Mouse (Mus musculus): ENCODE results near the gene Hist1h3e. TPM values are rescaled to one million over a fixed set of nuclear protein-coding genes. Genes with fewer than 3 reads are reported as not detected.
"Not testable (repeated sequence)": the region's sequence is repeated elsewhere in the genome, so short reads cannot be mapped to it uniquely, and the experiment has no call there.

The Hist1h3e gene
- total RNA-seq (2014; fragmentation: Nextera tagmentation): 27.2 and 37.9 TPM in 2 replicates
- total RNA-seq (2017): 218 and 293 TPM in 2 replicates

- peak; percentile 92 for ATAC-seq (replicated peaks; ENCODE audit: poor library complexity, severe bottlenecking)
Measured at GRCm38 (mm10) chr13:23561883-23562659, at the start of gene Hist1h3e. Gene Hist1h3e (minus strand): TSS chr13:23562369.

DNA sequence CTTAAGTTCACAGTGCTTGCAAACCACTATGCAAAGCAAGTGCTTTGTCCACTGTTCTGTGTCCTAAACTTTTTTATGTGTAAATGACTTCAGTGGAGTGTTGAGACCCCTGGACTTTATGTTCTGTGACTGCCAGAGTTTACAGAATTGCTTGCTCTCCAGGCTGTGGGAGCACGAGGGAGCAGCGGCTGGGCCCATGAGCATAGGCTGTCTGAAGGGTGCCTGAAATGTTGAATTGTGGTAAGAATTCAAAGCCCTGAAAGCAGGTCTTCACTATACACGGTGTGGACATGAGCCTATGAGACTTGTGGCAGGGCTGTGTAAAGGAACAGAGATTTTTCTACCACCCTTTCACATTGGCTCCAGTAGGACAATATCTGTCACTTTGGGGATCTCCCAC lies 49.5 kb upstream of the Hist1h3e start:
- ATAC-seq (replicated peaks; ENCODE audit: poor library complexity, severe bottlenecking): no peak

DNA sequence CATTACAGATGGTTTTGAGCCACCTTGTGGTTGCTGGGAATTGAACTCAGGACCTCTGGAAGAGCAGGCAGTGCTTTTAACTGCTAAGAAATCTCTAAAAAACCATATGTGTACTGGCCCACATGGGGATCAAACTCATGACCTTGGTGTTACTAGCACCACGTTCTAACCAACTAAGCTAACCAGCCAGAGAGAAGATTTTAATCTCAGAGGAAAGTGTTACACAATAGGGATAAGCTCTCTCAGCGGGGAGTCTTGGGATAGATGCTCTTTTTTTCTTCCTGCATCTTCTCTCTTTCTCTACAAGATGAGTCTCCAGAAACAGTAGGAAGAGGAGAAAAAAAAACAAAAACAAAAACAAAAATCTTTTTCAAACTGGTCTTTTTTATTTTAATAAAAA lies 48.2 kb upstream of the Hist1h3e start:
- ATAC-seq (replicated peaks; ENCODE audit: poor library complexity, severe bottlenecking): no peak

DNA sequence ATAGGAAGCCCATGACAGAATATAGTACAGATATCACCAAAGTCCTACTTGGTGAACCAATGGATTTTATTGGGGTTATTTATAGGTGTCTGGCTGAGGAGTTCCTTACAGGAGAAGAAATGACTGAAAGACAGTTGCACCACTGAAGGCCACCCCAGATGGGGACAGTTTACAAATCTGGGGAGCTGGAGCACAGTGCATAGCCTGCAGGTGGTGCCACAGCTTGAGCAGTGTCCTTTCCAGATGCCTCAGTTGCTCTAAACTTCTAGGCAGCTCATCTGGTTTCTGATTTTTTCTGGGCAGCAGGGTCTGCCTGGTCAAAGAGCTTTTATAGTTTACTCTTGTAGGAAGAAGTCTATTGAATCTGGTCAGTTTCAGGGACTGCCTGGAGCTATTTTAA lies 47.7 kb upstream of the Hist1h3e start:
- no peak for ATAC-seq (replicated peaks; ENCODE audit: poor library complexity, severe bottlenecking)

DNA sequence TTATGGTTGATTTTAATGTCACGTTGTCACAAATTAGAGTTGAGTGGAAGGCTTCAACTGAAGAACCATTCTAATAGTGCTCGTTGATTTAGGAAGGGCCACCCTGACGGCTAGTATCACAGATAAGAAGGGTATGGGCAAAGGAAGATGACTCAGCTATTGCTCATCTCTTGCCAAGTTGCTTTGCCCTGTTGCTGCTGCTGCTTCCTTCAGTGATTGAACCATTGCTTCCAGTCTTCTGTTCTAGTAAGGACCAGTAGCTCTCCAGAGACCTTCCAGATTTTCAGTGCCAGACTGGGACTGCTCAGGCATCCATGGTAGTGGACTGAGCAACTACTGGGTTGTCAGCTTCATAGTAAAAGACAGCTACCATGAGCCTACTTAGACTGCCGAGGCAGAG lies 47.0 kb upstream of the Hist1h3e start:
- no peak for ATAC-seq (replicated peaks; ENCODE audit: poor library complexity, severe bottlenecking)

- ATAC-seq (replicated peaks; ENCODE audit: poor library complexity, severe bottlenecking): no peak
Measured at GRCm38 (mm10) chr13:23605052-23605451, 42.9 kb upstream of the Hist1h3e start.

DNA sequence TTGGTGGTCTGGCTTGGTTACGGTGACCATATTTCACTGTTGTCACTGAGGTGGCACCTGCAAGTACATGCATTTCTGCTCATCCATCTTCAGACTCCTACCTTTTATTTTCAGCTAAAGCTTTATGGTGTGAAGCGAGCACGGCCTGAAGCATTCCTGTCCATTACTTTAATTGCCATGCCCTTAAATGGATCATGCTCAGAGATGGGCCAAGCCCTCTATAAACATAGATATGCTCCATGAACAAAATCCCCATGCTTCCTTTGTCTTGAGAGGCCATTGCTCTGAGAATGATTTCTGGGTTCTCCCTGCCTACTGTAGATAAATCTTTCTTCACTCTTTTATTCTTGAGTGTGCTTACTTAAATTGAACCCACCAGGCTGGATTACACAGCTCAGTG lies 42.3 kb upstream of the Hist1h3e start:
- ATAC-seq (replicated peaks; ENCODE audit: poor library complexity, severe bottlenecking): no peak

DNA sequence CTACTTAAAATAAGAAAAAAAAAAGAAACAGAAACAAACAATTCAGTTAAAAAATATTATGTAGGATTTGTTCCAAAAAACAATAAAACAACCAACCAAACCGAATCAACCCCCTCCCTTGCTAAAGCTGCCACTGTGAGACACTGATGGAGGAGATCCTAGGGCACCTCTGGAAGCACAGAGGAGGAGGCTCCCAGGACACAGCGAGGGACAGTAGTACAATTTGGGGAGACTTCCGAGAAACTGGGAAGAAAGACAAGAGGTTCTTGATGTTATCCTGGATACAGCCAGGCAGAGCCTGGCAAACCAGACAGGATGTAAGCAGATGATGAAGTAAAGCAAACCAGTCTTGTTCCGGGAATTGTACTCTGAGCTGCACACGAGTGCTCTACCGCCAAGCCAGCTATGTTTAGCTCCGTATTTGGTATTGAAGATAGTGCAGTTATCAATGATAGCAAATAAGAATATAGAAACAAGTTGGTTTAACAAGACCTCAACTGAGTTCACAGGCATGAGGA lies 41.1 kb upstream of the Hist1h3e start:
- ATAC-seq (replicated peaks; ENCODE audit: poor library complexity, severe bottlenecking): no peak

DNA sequence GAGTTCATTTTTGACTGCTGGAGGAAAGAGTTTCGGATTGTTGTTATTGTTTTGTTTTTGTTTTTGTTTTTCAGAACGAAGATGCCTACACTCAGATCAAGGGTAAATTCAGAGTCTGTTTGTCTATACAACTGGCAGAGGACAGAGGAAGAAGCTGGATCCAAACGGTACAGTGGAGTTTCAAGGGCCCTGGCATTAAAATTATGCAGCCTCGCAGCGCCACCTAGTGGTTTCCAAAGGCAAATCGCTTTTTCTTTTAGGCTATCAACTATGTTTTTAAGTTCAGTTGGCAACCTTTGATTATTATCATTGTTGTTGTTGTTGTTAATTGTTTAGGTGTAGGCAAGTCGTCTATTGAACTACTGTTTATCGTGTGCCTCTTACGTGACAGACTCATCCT lies 35.8 kb upstream of the Hist1h3e start:
- peak; percentile 79 for ATAC-seq (replicated peaks; ENCODE audit: poor library complexity, severe bottlenecking)

DNA sequence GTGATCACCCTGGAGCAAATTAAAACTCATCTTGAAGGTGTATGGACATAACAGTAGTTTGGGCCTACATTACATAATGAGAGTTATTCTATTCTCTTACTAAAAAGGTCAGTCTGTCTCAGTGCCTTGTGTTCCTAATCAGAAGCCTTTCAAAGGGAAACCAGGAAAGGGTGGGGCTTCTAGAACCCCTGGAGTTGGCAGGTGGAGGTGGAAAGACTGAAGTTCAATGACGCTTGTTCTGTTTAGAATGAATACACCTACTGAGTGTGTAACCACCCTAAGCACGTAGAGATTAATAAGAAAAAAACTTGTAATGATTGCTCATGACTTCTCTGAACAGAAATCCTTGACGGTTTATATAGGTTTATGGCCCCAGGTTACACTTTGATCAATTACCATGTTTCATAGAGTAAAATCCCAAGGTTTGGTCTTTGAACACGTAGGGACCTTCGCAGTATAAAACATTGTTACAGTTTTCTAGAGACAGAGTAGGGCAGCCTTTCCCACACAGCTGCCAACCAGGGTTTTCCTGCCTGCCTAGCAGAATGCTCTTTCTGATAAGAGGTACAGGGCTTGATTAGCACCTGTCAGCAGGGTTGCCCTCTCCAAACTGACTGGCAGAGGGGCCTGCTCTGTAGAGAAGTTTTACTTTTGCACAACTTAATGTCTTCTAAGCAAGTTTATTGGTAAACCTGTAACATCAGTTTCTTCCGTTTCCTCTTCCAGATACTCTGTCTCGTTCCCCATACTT lies 33.6 kb upstream of the Hist1h3e start:
- ATAC-seq (replicated peaks; ENCODE audit: poor library complexity, severe bottlenecking): no peak

DNA sequence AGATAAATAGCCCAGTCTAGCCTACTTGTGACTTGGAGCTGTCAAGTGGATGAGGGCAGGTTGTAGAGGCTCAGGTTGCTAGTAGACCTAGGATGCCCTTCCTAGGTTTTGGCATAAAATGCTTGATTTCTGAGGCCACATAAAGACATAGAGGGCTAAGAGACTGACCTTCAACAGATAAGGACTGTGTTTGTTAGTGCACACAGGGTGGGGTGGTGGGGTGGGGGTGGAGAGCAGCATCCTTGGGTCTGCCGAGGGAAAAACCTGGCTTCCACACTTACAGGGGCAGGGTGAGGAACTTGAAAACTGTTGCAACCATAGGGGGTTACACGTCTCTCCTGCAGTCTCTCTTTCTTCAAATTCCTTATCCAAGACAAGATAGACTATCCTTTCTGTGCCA lies 33.0 kb upstream of the Hist1h3e start:
- no peak for ATAC-seq (replicated peaks; ENCODE audit: poor library complexity, severe bottlenecking)

- ATAC-seq (replicated peaks; ENCODE audit: poor library complexity, severe bottlenecking): peak; percentile 61
Measured at GRCm38 (mm10) chr13:23593051-23593770, 31.0 kb upstream of the Hist1h3e start.

- no peak for ATAC-seq (replicated peaks; ENCODE audit: poor library complexity, severe bottlenecking)
Measured at GRCm38 (mm10) chr13:23592614-23593013, 30.4 kb upstream of the Hist1h3e start.

- ATAC-seq (replicated peaks; ENCODE audit: poor library complexity, severe bottlenecking): not testable (repeated sequence)
Measured at GRCm38 (mm10) chr13:23591886-23592285, 29.7 kb upstream of the Hist1h3e start.

DNA sequence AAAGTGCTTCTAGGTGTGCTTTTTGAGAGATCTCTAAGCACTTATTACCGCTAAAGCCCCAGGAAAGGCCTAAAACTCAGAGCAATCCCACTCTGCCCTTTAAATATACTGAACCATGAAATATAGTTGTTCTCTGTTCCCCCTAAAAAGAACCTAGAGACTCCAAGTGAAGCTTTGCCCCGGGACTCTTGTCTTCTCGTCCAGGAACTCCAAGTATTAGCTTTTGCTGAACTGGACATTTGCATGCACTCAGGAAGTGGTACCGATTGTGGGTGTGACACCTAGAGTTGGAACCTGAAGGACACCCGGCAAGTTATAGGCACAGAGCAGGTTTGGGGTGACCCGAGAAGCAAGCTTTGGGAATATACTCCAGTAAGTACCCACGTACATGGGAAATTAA lies 29.0 kb upstream of the Hist1h3e start:
- no peak for ATAC-seq (replicated peaks; ENCODE audit: poor library complexity, severe bottlenecking)

DNA sequence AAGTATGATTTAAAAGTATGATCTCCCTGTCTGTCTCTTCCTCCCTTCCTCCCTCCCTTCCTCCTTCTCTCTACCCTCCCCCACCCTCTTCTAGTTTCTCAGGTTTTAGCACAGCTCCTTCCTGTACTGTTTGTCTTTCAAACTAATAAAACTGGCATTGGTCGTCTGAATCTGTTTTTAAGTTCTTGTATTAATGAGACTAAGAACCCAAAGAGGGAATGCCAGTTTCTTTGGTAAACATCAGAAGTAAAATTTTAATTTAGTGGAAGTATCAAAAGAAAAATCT lies 24.7 kb upstream of the Hist1h3e start:
- ATAC-seq (replicated peaks; ENCODE audit: poor library complexity, severe bottlenecking): no peak

DNA sequence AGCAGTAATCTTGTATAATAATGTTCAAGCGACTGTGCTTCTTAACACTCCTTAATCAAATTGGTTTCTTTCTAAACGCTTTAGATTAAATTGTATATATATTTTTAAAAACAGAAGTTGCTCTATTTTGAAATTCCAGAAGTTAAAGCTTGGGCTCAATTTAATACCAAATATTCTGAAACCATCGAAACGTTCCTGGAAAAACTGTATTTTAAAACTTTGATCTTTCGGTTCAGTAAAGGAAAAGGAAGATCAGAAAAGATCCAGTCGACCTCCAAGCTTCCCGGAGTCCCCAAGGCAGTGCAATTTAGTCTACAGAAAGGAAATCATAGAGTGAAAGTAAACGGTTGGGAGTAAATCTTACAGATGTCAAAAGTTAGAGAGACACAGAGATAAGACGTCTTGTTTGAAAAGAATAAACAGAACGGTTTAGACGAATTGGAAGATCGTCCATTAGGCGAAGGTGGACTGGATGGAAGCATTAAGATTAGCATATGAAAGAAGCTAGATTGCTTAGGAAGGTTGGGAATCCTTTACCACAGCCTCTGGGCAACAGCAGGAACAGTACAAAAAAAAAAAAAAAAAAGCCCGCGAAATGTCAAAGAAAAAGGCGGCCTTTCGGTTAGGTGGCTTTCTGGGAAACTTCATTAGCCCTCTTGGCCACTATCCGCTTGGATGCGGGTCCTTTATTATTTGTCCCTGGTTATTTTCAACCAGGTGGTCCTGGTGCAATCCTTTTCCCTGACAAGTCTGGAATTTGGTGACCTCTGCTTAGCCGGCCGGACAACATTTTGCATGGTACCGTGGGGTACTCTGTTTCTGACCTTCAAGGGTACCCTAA lies 24.1 kb upstream of the Hist1h3e start:
- no peak for ATAC-seq (replicated peaks; ENCODE audit: poor library complexity, severe bottlenecking)

GRCm38 (mm10) chr13:23585442-23586098 lies 23.4 kb upstream of the Hist1h3e start:
- ATAC-seq (replicated peaks; ENCODE audit: poor library complexity, severe bottlenecking): peak; percentile 72

DNA sequence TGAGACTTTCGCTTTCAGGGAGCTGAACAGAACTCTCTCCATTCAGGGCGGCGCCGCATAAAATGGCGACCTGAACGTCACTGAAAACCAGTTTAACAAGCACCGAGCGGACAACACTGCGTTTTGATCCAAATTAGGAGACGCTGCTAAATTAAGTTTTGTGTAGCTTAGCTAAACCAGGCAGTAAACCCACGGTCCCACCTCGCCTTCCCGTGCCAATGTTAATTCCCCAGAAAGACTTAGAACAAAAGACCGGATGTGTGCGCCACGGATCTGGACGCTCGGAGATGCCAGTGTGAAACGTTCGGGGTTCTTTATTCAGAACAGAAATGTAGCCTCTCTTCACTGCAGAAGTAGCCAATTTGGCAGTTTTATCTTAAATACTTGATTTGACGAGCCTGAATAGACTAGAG lies 22.9 kb upstream of the Hist1h3e start:
- peak; percentile 20 for ATAC-seq (replicated peaks; ENCODE audit: poor library complexity, severe bottlenecking)

DNA sequence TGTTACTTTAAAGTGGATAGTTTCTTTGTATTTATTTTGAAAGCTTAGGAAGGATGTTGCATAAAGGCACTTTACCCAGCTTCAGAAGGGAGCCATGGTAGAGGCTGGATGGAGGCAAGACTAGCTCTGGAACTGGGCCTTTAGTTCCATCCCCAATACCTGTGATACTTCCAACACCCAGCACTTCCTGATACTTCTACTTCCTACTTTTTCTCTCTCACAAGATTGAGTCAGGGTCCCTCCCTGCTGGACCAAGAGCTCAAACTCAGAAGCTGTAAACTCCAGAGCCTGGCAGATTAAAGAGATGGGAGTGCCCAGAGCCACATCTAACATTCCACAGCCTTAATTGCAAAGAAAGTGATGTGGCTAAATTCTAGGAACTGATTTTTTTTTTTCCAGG lies 22.2 kb upstream of the Hist1h3e start:
- no peak for ATAC-seq (replicated peaks; ENCODE audit: poor library complexity, severe bottlenecking)

Measured in granulocyte monocyte progenitor cell, adult 5-6 weeks (primary cell).